Mouse (Mus musculus) CH12.LX (cell line): ENCODE measurements at regions not wholly inside any gene's neighbourhood (a gene's known extent, or its start where the extent isn't known, plus 50 kb on each side); places are given as distances from the start of the nearest gene placed in this dataset.
"Not testable (repeated sequence)": the region's sequence is repeated elsewhere in the genome, so short reads cannot be mapped to it uniquely, and the experiment has no call there.

Source experiments
- DNase-seq: peaks from one replicate; pipeline ENCODE4 v3.0.0-alpha.2; 2013; ENCODE audit errors: extremely low read depth
- H3K27ac ChIP-seq: 2 replicates; pipeline ENCODE4 v1.5.1; 2012; ENCODE audit warnings: low read depth, mild to moderate bottlenecking, control low read depth, moderate library complexity; ENCODE audit not compliant: insufficient read depth
- H3K27me3 ChIP-seq: replicated peaks from 2 replicates; pipeline ENCODE3; 2012; ENCODE audit warnings: inconsistent platforms
- H3K36me3 ChIP-seq, 2 experiments: replicated peaks in 1 of 2; 2 replicates each; pipeline versions ENCODE3 to v1.6.1; 2012; ENCODE audit warnings: inconsistent platforms in 1 of 2, low read length in 1 of 2, mild to moderate bottlenecking in 1 of 2, mixed read lengths in 1 of 2, moderate library complexity in 1 of 2; ENCODE audit not compliant: control insufficient read depth in 1 of 2, insufficient read depth in 1 of 2
- H3K4me1 ChIP-seq, 2 experiments: 2 replicates each; pipeline ENCODE4 v1.6.1; 2012; ENCODE audit warnings: inconsistent platforms in 1 of 2, moderate library complexity in 1 of 2; ENCODE audit not compliant: insufficient read depth in 2 of 2, control insufficient read depth in 1 of 2
- H3K4me2 ChIP-seq: 2 replicates; pipeline ENCODE4 v1.6.1; 2012; ENCODE audit warnings: low read depth, mild to moderate bottlenecking, control low read depth; ENCODE audit not compliant: poor library complexity, insufficient read depth, severe bottlenecking
- H3K4me3 ChIP-seq, 3 experiments: fragments of 150-350 bp in 1 of 3; sonication (generic) in 1 of 3; replicated peaks in 1 of 3; 2 replicates each; pipeline versions ENCODE3 to v1.5.1; 2011 to 2012; ENCODE audit warnings: low read depth in 2 of 3, low read length in 2 of 3, mild to moderate bottlenecking in 2 of 3, moderate library complexity in 2 of 3, control low read depth in 1 of 3, improper control_type of control experiment in 1 of 3, inconsistent platforms in 1 of 3, mixed read lengths in 1 of 3; ENCODE audit not compliant: poor library complexity in 1 of 3
- H3K79me2 ChIP-seq: replicated peaks from 2 replicates; pipeline ENCODE4 v1.6.1; 2012; ENCODE audit warnings: mild to moderate bottlenecking, moderate library complexity; ENCODE audit not compliant: control insufficient read depth, poor library complexity, insufficient read depth, severe bottlenecking; ENCODE audit errors: extremely low read depth
- H3K9ac ChIP-seq: 2 replicates; pipeline ENCODE4 v1.6.1; 2012; ENCODE audit warnings: low read depth, mild to moderate bottlenecking, control low read depth, moderate library complexity; ENCODE audit not compliant: insufficient read depth
- H3K9me3 ChIP-seq: replicated peaks from 2 replicates; pipeline ENCODE3; 2012; ENCODE audit warnings: low read length, inconsistent platforms, mixed read lengths
- BHLHE40 ChIP-seq: IDR thresholded peaks from 2 replicates; pipeline ENCODE4 v1.6.1; 2011; ENCODE audit warnings: mild to moderate bottlenecking, low read depth, low read length, improper control_type of control experiment
- CHD1 ChIP-seq: IDR thresholded peaks from 2 replicates; pipeline ENCODE4 v1.6.1; 2012; ENCODE audit warnings: low read depth, low read length, improper control_type of control experiment, inconsistent platforms
- CTCF ChIP-seq, 2 experiments: IDR thresholded peaks in 1 of 2; conservative IDR thresholded peaks in 1 of 2; 2 replicates each; pipeline ENCODE4 v1.5.1; 2011 to 2012; ENCODE audit warnings: low read depth in 2 of 2, low read length in 2 of 2, improper control_type of control experiment in 1 of 2, inconsistent platforms in 1 of 2, mild to moderate bottlenecking in 1 of 2, moderate library complexity in 1 of 2
- E2F4 ChIP-seq: IDR thresholded peaks from 2 replicates; pipeline ENCODE4 v1.6.1; 2011; ENCODE audit warnings: low read depth, low read length, improper control_type of control experiment; ENCODE audit not compliant: insufficient replicate concordance
- EP300 ChIP-seq: IDR thresholded peaks from 2 replicates; pipeline ENCODE4 v1.6.1; 2011; ENCODE audit warnings: low read length, improper control_type of control experiment
- GABPA ChIP-seq: IDR thresholded peaks from 2 replicates; pipeline ENCODE4 v1.6.1; 2012; ENCODE audit warnings: low read depth, low read length, improper control_type of control experiment, inconsistent platforms; ENCODE audit not compliant: insufficient replicate concordance
- JUND ChIP-seq: conservative IDR thresholded peaks from 2 replicates; pipeline ENCODE4 v1.6.1; 2011; ENCODE audit warnings: low read depth, low read length, improper control_type of control experiment
- KAT2A ChIP-seq: IDR thresholded peaks from 2 replicates; pipeline ENCODE4 v1.6.1; 2012; ENCODE audit warnings: low read length, improper control_type of control experiment, inconsistent platforms; ENCODE audit not compliant: insufficient replicate concordance
- MAFK ChIP-seq: IDR thresholded peaks from 2 replicates; pipeline ENCODE4 v1.6.1; 2011; ENCODE audit warnings: low read length, improper control_type of control experiment; ENCODE audit not compliant: insufficient replicate concordance
- MYC ChIP-seq: IDR thresholded peaks from 2 replicates; pipeline ENCODE4 v1.6.1; 2011; ENCODE audit warnings: low read depth, mild to moderate bottlenecking, improper control_type of control experiment, low read length
- NELFE ChIP-seq: IDR thresholded peaks from 2 replicates; pipeline ENCODE4 v1.6.1; 2011; ENCODE audit warnings: low read depth, low read length, improper control_type of control experiment
- POLR2A ChIP-seq: IDR thresholded peaks from 2 replicates; pipeline ENCODE4 v1.6.1; 2011; ENCODE audit warnings: low read depth, mild to moderate bottlenecking, improper control_type of control experiment, low read length
- RAD21 ChIP-seq: IDR thresholded peaks from 2 replicates; pipeline ENCODE4 v1.6.1; 2011; ENCODE audit warnings: low read depth, mild to moderate bottlenecking, low read length, improper control_type of control experiment, moderate library complexity
- RCOR1 ChIP-seq: conservative IDR thresholded peaks from 2 replicates; pipeline ENCODE4 v1.6.1; 2012; ENCODE audit warnings: low read depth, mild to moderate bottlenecking, inconsistent platforms, low read length, improper control_type of control experiment
- SIN3A ChIP-seq: IDR thresholded peaks from 2 replicates; pipeline ENCODE4 v1.6.1; 2012; ENCODE audit warnings: low read length, improper control_type of control experiment, inconsistent platforms
- SMC3 ChIP-seq: IDR thresholded peaks from 2 replicates; pipeline ENCODE4 v1.6.1; 2011; ENCODE audit warnings: low read depth, low read length, improper control_type of control experiment
- TBP ChIP-seq: conservative IDR thresholded peaks from 2 replicates; pipeline ENCODE4 v1.6.1; 2011; ENCODE audit warnings: low read depth, low read length, improper control_type of control experiment
- USF2 ChIP-seq: conservative IDR thresholded peaks from 2 replicates; pipeline ENCODE4 v1.6.1; 2011; ENCODE audit warnings: low read depth, low read length, improper control_type of control experiment
- ZC3H11A ChIP-seq: IDR thresholded peaks from 2 replicates; pipeline ENCODE4 v1.6.1; 2012; ENCODE audit warnings: low read depth, mild to moderate bottlenecking, inconsistent platforms, low read length, improper control_type of control experiment
- ZKSCAN1 ChIP-seq: IDR thresholded peaks from 2 replicates; pipeline ENCODE4 v1.6.1; 2012; ENCODE audit warnings: low read depth, inconsistent platforms, low read length, improper control_type of control experiment, borderline replicate concordance
- dilution Hi-C: fragments of 300-500 bp; cut with MboI; formaldehyde crosslinking; loops from 2 replicates; pipeline ENCODE4 v1.14.3; 2020; ENCODE audit warnings: low sequenced_read_pairs; ENCODE audit not compliant: extremely low pct_unique_long_range_greater_than_20kb, extremely low pct_ligation_motif_present
- in situ Hi-C: fragments of 300-500 bp; cut with MboI; formaldehyde crosslinking; loops from 3 replicates; pipeline ENCODE4 v1.14.3; 2019; ENCODE audit warnings: low sequenced_read_pairs, low pct_ligation_motif_present, low pct_unique_long_range_greater_than_20kb, mixed read lengths

DNA sequence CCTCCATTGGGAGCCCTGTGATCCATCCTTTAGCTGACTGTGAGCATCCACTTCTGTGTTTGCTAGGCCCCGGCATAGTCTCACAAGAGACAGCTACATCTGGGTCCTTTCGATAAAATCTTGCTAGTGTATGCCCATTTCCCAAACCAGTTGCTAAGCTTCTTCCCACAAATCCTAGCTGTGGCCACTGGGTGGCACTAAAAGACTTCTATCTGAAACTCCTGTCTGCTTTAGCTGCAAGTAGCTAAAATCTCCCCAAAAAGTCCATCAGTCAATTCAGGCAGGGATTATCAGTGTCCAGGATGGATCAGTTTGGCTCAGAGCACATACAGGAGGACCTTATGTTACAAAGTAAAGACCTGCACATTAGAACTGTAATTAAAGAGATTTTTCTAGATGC lies 558.3 kb downstream of the Synb start:
- H3K4me1 ChIP-seq, H3K9me3 ChIP-seq, H3K9ac ChIP-seq, H3K79me2 ChIP-seq, H3K27me3 ChIP-seq, H3K27ac ChIP-seq, dilution Hi-C loops, H3K4me3 ChIP-seq, H3K36me3 ChIP-seq, H3K4me2 ChIP-seq: not testable (repeated sequence)
- DNase-seq: peak; percentile 74
- in situ Hi-C loops: loop anchor here (10.0 kb wide), 1 partner anchor 309 kb away; no protein-coding TSS in a partner anchor
- TF ChIP-seq CTCF (conservative IDR thresholded peaks at IDR 0.05 in 1 of 2, IDR thresholded peaks at IDR 0.05 in 1 of 2; ENCODE audit: low read depth in 2 of 2, low read length in 2 of 2) (peak; percentile 52 to 81; a peak in 3 of 4 replicates), ZC3H11A (peak; percentile 70), SMC3 (peak; percentile 75), RAD21 (peak; percentile 85)

DNA sequence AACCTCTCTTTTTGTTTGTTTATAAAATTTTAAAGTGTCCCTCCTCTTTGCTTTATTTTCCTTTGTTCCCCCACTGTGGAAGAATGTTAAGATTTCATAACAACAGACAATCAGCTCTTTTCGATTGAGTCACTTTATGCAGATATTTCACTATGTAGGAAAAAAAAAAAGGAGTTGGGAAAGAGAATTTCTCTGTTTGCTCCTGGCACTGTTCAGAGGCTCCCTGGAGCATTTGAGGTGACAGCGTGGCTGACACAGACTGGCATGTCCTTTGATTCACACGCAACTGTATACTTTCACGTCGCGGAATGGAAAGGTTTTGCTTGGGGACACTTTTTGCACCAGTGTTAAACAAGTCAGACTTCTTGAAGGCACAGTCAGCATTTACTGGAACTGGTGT lies 572.9 kb downstream of the Synb start:
- no peak for DNase-seq
- in situ Hi-C loops: no loop called here
- dilution Hi-C loops: no loop called here
- H3K4me2 ChIP-seq: no peak overlapping the region
- H3K4me1 ChIP-seq: peaks cover 0 to 34% of the 10 kb centered on the region in 2 experiments; a peak in 2 of 4 replicates
- H3K9ac ChIP-seq: no peak overlapping the region
- H3K36me3 ChIP-seq: no peaks in the 10 kb centered on the region
- H3K27me3 ChIP-seq: no peaks in the 10 kb centered on the region
- H3K9me3 ChIP-seq: no peaks in the 10 kb centered on the region
- no peak overlapping the region for H3K4me3 ChIP-seq
- no peak for TF ChIP-seq BHLHE40
- no peak for TF ChIP-seq JUND
- TF ChIP-seq ZKSCAN1: no peak
- TF ChIP-seq USF2: no peak
- no peak for TF ChIP-seq POLR2A
- TF ChIP-seq TBP: no peak
- no peak for TF ChIP-seq MYC
- TF ChIP-seq RCOR1: no peak
- no peak for TF ChIP-seq SIN3A
- no peak for TF ChIP-seq EP300
- no peak for TF ChIP-seq CHD1
- no peak for TF ChIP-seq GABPA
- TF ChIP-seq NELFE: no peak
- TF ChIP-seq MAFK: no peak
- TF ChIP-seq KAT2A: no peak
- TF ChIP-seq E2F4: no peak
- no peaks in the 10 kb centered on the region for H3K79me2 ChIP-seq
- no peak overlapping the region for H3K27ac ChIP-seq
